Mouse (Mus musculus) embryonic fibroblast, embryonic 13.5 days (primary cell): ENCODE data around the gene Shank3. TPM values are rescaled to one million over a fixed set of nuclear protein-coding genes. Genes with fewer than 3 reads are reported as not detected.

Experiments used
- H3K27ac ChIP-seq: 2 replicates; pipeline ENCODE4 v1.5.1; 2012; ENCODE audit warnings: low read length, control low read depth, inconsistent platforms; ENCODE audit not compliant: insufficient read depth
- H3K4me1 ChIP-seq: 2 replicates; pipeline ENCODE4 v1.6.1; 2011; ENCODE audit warnings: low read length; ENCODE audit not compliant: control insufficient read depth, insufficient read depth
- H3K4me3 ChIP-seq: 2 replicates; pipeline ENCODE4 v1.5.1; 2011; ENCODE audit warnings: mild to moderate bottlenecking, control low read depth, low read length; ENCODE audit not compliant: insufficient read depth
- CTCF ChIP-seq: IDR thresholded peaks from 2 replicates; pipeline ENCODE4 v1.5.1; 2011; ENCODE audit warnings: mild to moderate bottlenecking, control low read depth, low read length, moderate library complexity, borderline replicate concordance; ENCODE audit not compliant: insufficient read depth
- POLR2A ChIP-seq: IDR thresholded peaks from 2 replicates; pipeline ENCODE4 v1.6.1; 2011; ENCODE audit warnings: low read depth, mild to moderate bottlenecking, control low read depth, low read length, moderate library complexity
- polyA plus RNA-seq: library from polyadenylated mRNA; stranded (reverse); fragments of >200 nt; gene quantifications from 2 replicates; pipeline ENCODE4 v1.2.4, GENCODE M21; 2011; ENCODE audit warnings: low read depth; ENCODE audit not compliant: missing spikeins, insufficient read length

The Shank3 gene
- polyA plus RNA-seq, 1 experiment, result 2.7 TPM

- Histone ChIP-seq H3K4me1 (no peaks in the 10 kb centered on the region), H3K4me3 (no peak overlapping the region), H3K27ac (no peak overlapping the region)
- TF ChIP-seq POLR2A (no peak), CTCF (no peak)
Observed at GRCm38 (mm10) chr15:89463334-89464235, 35.8 kb upstream of the Shank3 start.

- no peak for TF ChIP-seq CTCF
- no peak for TF ChIP-seq POLR2A
- H3K27ac ChIP-seq, result no peak overlapping the region
- no peaks in the 10 kb centered on the region for H3K4me1 ChIP-seq
- H3K4me3 ChIP-seq, result no peak overlapping the region
Observed at GRCm38 (mm10) chr15:89465052-89465451, 34.4 kb upstream of the Shank3 start.

- no peak for TF ChIP-seq CTCF
- no peak for TF ChIP-seq POLR2A
- Histone ChIP-seq H3K4me1 (no peaks in the 10 kb centered on the region), H3K4me3 (no peak overlapping the region), H3K27ac (no peak overlapping the region)
Observed at GRCm38 (mm10) chr15:89468577-89468976, 30.8 kb upstream of the Shank3 start.

DNA sequence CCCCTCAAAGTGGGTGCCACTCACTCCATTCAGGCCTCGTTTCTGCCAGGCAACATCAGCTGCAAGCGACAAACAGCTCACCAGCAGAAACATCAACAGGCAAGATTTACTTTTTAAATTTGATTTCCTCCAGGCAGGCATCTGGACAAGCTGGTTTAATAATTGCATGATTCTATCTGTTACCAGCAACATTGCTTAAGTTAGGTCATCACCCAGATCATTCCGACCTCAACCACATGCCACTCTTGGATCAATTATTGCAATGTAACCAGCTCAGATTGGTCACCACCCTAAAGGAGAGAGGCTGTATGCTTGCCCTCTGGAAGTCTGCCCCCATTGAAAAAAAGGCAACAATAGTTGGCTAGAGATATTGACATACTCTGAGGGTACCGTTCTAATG lies 27.9 kb upstream of the Shank3 start:
- TF ChIP-seq POLR2A, result no peak
- TF ChIP-seq CTCF, result no peak
- H3K27ac ChIP-seq, result no peak overlapping the region
- H3K4me1 ChIP-seq, result no peaks in the 10 kb centered on the region
- H3K4me3 ChIP-seq, result no peak overlapping the region

DNA sequence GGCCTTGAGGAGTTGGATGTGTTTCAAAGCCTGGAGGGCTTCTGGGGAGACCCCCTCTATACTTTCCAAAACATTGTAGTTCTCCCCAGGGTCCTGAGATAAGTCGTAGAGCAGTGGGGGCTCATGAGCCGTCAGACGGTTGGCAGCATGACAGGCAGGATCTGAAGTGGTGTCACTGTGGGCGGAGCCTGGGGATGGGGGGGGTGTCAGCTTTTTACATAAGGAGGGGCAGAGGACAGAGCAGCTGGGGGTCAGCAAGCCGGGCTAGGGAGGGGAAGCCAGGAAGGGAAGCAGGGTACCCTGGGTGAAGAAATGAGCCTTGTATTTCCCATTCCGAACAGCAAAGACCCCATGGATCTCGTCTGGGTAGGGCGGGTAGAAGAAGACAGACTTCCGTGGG lies 26.1 kb upstream of the Shank3 start:
- no peak for TF ChIP-seq POLR2A
- TF ChIP-seq CTCF, result no peak
- Histone ChIP-seq H3K4me3 (no peak overlapping the region), H3K27ac (no peak overlapping the region), H3K4me1 (peaks cover 4% of the 10 kb centered on the region; the same call in 1 of the 2 replicates)

- no peak overlapping the region for H3K27ac ChIP-seq
- H3K4me1 ChIP-seq, result peaks cover 4% of the 10 kb centered on the region; the same call in 1 of the 2 replicates
- no peak overlapping the region for H3K4me3 ChIP-seq
- TF ChIP-seq CTCF, result no peak
- TF ChIP-seq POLR2A, result no peak
Observed at GRCm38 (mm10) chr15:89473921-89474320, 25.5 kb upstream of the Shank3 start.

GRCm38 (mm10) chr15:89474596-89475292 lies 24.7 kb upstream of the Shank3 start:
- Histone ChIP-seq H3K4me3 (no peak overlapping the region), H3K27ac (no peak overlapping the region), H3K4me1 (peaks cover 4% of the 10 kb centered on the region; the same call in 1 of the 2 replicates)
- TF ChIP-seq CTCF, result no peak
- no peak for TF ChIP-seq POLR2A

GRCm38 (mm10) chr15:89475293-89475600 lies 24.2 kb upstream of the Shank3 start:
- Histone ChIP-seq H3K4me1 (peaks cover 4% of the 10 kb centered on the region), H3K27ac (no peak overlapping the region), H3K4me3 (peak overlapping the region; percentile 55)
- no peak for TF ChIP-seq POLR2A
- no peak for TF ChIP-seq CTCF

DNA sequence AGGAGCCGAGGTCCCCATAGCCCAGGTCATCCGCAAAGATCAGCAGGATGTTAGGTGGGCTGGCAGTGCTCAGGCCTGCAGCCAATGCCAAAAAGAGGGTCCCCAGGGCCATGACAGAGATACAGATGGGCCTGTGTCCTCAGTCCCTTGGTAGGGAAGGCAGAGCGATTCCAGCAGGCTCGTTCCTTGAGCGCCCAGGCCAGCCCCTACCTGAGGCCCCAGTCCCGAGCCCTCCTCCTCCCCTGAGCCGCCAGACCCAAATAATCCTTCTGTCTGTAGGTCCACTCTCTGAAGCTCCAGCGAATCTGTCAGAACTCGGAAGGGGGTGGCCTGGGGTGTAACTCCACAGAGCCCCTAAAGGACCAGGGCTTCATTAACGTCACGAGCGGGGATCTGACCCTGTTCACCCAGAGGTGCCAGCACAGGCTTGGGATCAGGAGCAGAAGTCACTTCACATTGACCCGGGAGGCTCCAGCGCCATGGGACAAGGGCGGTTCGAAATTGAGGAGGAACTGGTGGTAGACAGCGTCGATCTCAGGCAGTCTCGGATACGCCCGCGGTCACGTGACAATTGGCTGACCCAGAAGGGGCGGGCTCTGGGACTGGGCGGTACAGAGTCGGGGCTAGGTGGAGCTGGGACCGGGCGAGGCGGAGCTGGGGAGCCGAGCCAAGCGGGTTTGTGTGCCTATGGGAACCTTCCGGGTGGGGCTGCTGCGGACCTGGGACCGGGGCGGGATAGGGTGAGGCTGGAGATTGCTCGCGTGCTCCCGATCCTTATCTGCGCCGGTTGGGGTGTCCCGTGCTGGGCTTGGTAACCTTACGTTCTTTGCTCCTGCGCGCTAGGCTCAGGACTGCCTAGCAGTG lies 23.6 kb upstream of the Shank3 start:
- H3K27ac ChIP-seq, result peak overlapping the region; percentile 23
- peak; percentile 95 for TF ChIP-seq POLR2A
- TF ChIP-seq CTCF, result no peak
- H3K4me1 ChIP-seq, result peaks cover 5% of the 10 kb centered on the region
- peak overlapping the region; percentile 57 for H3K4me3 ChIP-seq

DNA sequence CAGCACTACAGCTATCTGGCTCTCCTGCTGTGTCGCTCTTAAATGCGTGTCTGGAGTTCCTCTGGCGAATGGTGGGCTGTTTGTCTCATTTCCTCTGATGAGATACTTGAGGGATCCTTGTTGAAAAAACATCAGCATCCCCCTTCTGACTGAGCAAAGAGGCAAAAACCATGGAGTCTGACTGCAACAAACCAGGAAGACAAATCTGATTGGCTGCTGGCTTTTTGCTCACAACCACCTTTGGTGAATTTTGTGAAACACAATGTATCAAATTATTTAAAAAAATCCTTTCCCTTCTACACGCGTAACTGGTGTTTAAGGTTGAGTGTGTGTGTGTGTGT lies 23.0 kb upstream of the Shank3 start:
- peak overlapping the region; percentile 23 for H3K27ac ChIP-seq
- TF ChIP-seq POLR2A (no peak), CTCF (no peak)
- peaks cover 7% of the 10 kb centered on the region for H3K4me1 ChIP-seq
- peak overlapping the region; percentile 57 for H3K4me3 ChIP-seq
